Mouse (Mus musculus): Measurements from ENCODE around the gene Tmem253.

- no peak for TF ChIP-seq CTCF (IDR thresholded peaks at IDR 0.05; ENCODE audit: low read depth, low read length)
- TF ChIP-seq GATA2 (IDR thresholded peaks at IDR 0.05; ENCODE audit: borderline replicate concordance, low read depth, low read length): no peak
- TF ChIP-seq GATA1 (IDR thresholded peaks at IDR 0.05; ENCODE audit: borderline replicate concordance, low read length): no peak
- TF ChIP-seq POLR2AphosphoS5 (IDR thresholded peaks at IDR 0.05; ENCODE audit: insufficient replicate concordance, low read depth, low read length): no peak
- no peak for TF ChIP-seq TAL1 (conservative IDR thresholded peaks at IDR 0.05; ENCODE audit: low read depth, low read length)
Observed at GRCm38 (mm10) chr14:52006771-52007170, 8.7 kb upstream of the Tmem253 start.
